Mouse (Mus musculus) CH12.LX (cell line): ENCODE measurements around the gene Slc39a2.
"Not testable (repeated sequence)": the region's sequence is repeated elsewhere in the genome, so short reads cannot be mapped to it uniquely, and the experiment has no call there.

Source experiments
- BHLHE40 ChIP-seq: IDR thresholded peaks from 2 replicates; pipeline ENCODE4 v1.6.1; 2011; ENCODE audit warnings: mild to moderate bottlenecking, low read depth, low read length, improper control_type of control experiment
- CTCF ChIP-seq, 2 experiments: IDR thresholded peaks in 1 of 2; conservative IDR thresholded peaks in 1 of 2; 2 replicates each; pipeline ENCODE4 v1.5.1; 2011 to 2012; ENCODE audit warnings: low read depth in 2 of 2, low read length in 2 of 2, improper control_type of control experiment in 1 of 2, inconsistent platforms in 1 of 2, mild to moderate bottlenecking in 1 of 2, moderate library complexity in 1 of 2
- E2F4 ChIP-seq: IDR thresholded peaks from 2 replicates; pipeline ENCODE4 v1.6.1; 2011; ENCODE audit warnings: low read depth, low read length, improper control_type of control experiment; ENCODE audit not compliant: insufficient replicate concordance
- EP300 ChIP-seq: IDR thresholded peaks from 2 replicates; pipeline ENCODE4 v1.6.1; 2011; ENCODE audit warnings: low read length, improper control_type of control experiment
- HCFC1 ChIP-seq: IDR thresholded peaks from 2 replicates; pipeline ENCODE4 v1.6.1; 2012; ENCODE audit warnings: low read depth, mild to moderate bottlenecking, inconsistent platforms, low read length, improper control_type of control experiment
- IRF4 ChIP-seq: IDR thresholded peaks from 2 replicates; pipeline ENCODE4 v1.6.1; 2014; ENCODE audit warnings: low read depth, mild to moderate bottlenecking, inconsistent platforms, low read length, improper control_type of control experiment
- MAZ ChIP-seq: IDR thresholded peaks from 2 replicates; pipeline ENCODE4 v1.6.1; 2012; ENCODE audit warnings: low read depth, mild to moderate bottlenecking, inconsistent platforms, low read length, improper control_type of control experiment, moderate library complexity
- MEF2A ChIP-seq: IDR thresholded peaks from 2 replicates; pipeline ENCODE4 v1.6.1; 2014; ENCODE audit warnings: low read depth, mild to moderate bottlenecking, inconsistent platforms, low read length, improper control_type of control experiment, borderline replicate concordance
- POLR2A ChIP-seq: IDR thresholded peaks from 2 replicates; pipeline ENCODE4 v1.6.1; 2011; ENCODE audit warnings: low read depth, mild to moderate bottlenecking, improper control_type of control experiment, low read length
- RAD21 ChIP-seq: IDR thresholded peaks from 2 replicates; pipeline ENCODE4 v1.6.1; 2011; ENCODE audit warnings: low read depth, mild to moderate bottlenecking, low read length, improper control_type of control experiment, moderate library complexity
- RCOR1 ChIP-seq: conservative IDR thresholded peaks from 2 replicates; pipeline ENCODE4 v1.6.1; 2012; ENCODE audit warnings: low read depth, mild to moderate bottlenecking, inconsistent platforms, low read length, improper control_type of control experiment
- TCF12 ChIP-seq: IDR thresholded peaks from 2 replicates; pipeline ENCODE4 v1.6.1; 2014; ENCODE audit warnings: low read depth, mild to moderate bottlenecking, inconsistent platforms, low read length, improper control_type of control experiment

GRCm38 (mm10) chr14:51926930-51927329 is 34.2 kb downstream of the Slc39a2 start:
- not testable (repeated sequence) for TF ChIP-seq MAZ; CTCF (conservative IDR thresholded peaks at IDR 0.05 in 1 of 2, IDR thresholded peaks at IDR 0.05 in 1 of 2; ENCODE audit: low read depth in 2 of 2, low read length in 2 of 2); POLR2A; RCOR1; E2F4; IRF4; RAD21; HCFC1; BHLHE40; TCF12; MEF2A; EP300
